Comparison of ENCODE assay signal across 11 mouse cellular contexts in the genomic region with DNA sequence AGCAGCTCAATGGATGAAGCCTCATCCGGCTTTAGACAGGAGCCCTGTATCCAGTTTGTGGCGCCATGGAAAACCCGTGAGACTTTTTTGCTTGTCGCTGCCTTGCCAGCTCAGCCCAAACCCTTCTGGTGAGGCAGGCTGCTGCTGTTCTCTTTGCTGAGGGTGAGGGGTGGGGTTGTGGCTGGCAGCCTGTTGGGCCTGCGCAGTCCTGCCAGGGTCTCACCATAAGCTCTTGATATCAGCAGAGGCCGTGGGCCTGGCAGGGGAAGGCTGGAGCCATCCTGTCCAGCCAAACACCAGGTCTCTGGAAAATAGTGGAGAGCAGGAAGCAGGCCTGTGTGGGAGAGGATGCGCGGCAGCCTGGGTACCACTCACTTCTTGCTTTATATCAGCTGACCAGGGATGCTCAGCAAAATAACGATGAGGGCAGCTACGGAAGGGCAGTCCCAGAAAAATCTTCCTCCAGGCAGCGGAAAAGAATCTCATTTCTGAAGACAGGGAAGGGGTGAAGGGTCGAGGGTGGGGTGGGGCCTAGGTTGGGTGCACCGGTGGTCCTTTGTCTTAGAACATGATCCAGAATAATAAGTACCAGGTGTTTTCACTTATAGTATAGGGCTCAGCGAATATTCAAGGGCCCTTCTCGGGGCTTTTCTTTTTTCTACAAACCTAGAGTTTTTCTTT.
A peak's percentile ranks its signal among the peaks of the same experiment; 100 is the strongest.
DNase-seq lines count a peak whose midpoint lies in the region; ATAC-seq and TF ChIP-seq lines count a peak whose summit lies in the region.
"Had no signal": no experiment of that assay in that cellular context is flagged by ENCODE, and none has a peak within 500 bp of the region (broad histone marks: within the 10 kb centered on the region; RNA-seq: fewer than 3 reads in every experiment).

No protein-coding gene starts in this region.

- 54% methylated on average over 15 of the region's 15 CpGs for WGBS in forebrain, postnatal 0 days
- WGBS in stomach, postnatal 0 days, result 67% methylated on average over 15 of the region's 15 CpGs

- DNase-seq in frontal cortex, postnatal 14 days (ENCODE audit: low spot score in 2 of 2), result no peak
- DNase-seq in brain, embryonic 14.5 days (ENCODE audit: low read depth), result peak; percentile 85
- DNase-seq in forebrain, postnatal 0 days, result peak; percentile 75
- peak; percentile 91 for DNase-seq in left cerebral cortex, postnatal 4 days
- DNase-seq in stomach, postnatal 0 days (ENCODE audit: low spot score), result no peak
- no peak for DNase-seq in retina, postnatal 1 day
- no peak for DNase-seq in kidney, postnatal 36 days

- peak; percentile 33 for ATAC-seq in frontal cortex, adult (ENCODE audit: low TSS enrichment)
- peak; percentile 87 for ATAC-seq in forebrain, postnatal 0 days
- no peak; the same call in 1 of the 2 replicates for ATAC-seq in stomach, postnatal 0 days (ENCODE audit: low FRiP score, low TSS enrichment)
- ATAC-seq: activated CD4-positive, CD25-positive, alpha-beta regulatory T cell, adult 4 months; CD4-positive, CD25-positive, alpha-beta regulatory T cell, adult 4 months had no signal

- H3K27ac ChIP-seq in forebrain, postnatal 0 days (ENCODE audit: low read depth, low read length), result peak overlapping the region; percentile 74
- no peak overlapping the region for H3K27ac ChIP-seq in stomach, postnatal 0 days (replicated peaks)
- H3K27ac ChIP-seq: kidney, postnatal 0 days had no signal

- H3K4me3 ChIP-seq in forebrain, postnatal 0 days (ENCODE audit: low read depth, low read length), result no peak overlapping the region
- no peak overlapping the region for H3K4me3 ChIP-seq in stomach, postnatal 0 days (ENCODE audit: low read depth, low read length)

- no peak for TF ChIP-seq POLR2A in brain, embryonic 14.5 days (IDR thresholded peaks at IDR 0.05; ENCODE audit: borderline replicate concordance, extremely low read depth, insufficient read depth, insufficient read length, poor library complexity, severe bottlenecking)

- no peak overlapping the region for H3K4me2 ChIP-seq in forebrain, postnatal 0 days (ENCODE audit: low read depth)
- H3K4me2 ChIP-seq in stomach, postnatal 0 days (replicated peaks; ENCODE audit: low read depth), result no peak overlapping the region

- no peak for TF ChIP-seq EP300 in stomach, postnatal 0 days (optimal IDR thresholded peaks at IDR 0.05)

- H3K36me3 ChIP-seq in forebrain, postnatal 0 days (ENCODE audit: insufficient read depth), result no peaks in the 10 kb centered on the region
- no peaks in the 10 kb centered on the region for H3K36me3 ChIP-seq in stomach, postnatal 0 days (ENCODE audit: control insufficient read depth, insufficient read depth, low read length)

- no peaks in the 10 kb centered on the region for H3K27me3 ChIP-seq in forebrain, postnatal 0 days (ENCODE audit: insufficient read depth, low read length)
- no peaks in the 10 kb centered on the region for H3K27me3 ChIP-seq in stomach, postnatal 0 days (ENCODE audit: control insufficient read depth, insufficient read depth, low read length)

- no peaks in the 10 kb centered on the region; the same call in 1 of the 2 replicates for H3K4me1 ChIP-seq in forebrain, postnatal 0 days (ENCODE audit: insufficient read depth)
- H3K4me1 ChIP-seq in stomach, postnatal 0 days (replicated peaks; ENCODE audit: control insufficient read depth, insufficient read depth), result no peaks in the 10 kb centered on the region

- TF ChIP-seq CTCF in brain, embryonic 14.5 days (IDR thresholded peaks at IDR 0.05; ENCODE audit: borderline replicate concordance, extremely low read depth, insufficient read depth, insufficient read length), result no peak
- TF ChIP-seq CTCF in forebrain, postnatal 0 days (IDR thresholded peaks at IDR 0.05; ENCODE audit: low read depth), result no peak
- TF ChIP-seq CTCF in stomach, postnatal 0 days (IDR thresholded peaks at IDR 0.05; ENCODE audit: low read depth), result no peak

- intact Hi-C loops in left cerebral cortex, postnatal 4 days (cut with DNase I), result no loop called here

- H3K9me3 ChIP-seq in forebrain, postnatal 0 days (ENCODE audit: low read length), result no peaks in the 10 kb centered on the region
- no peaks in the 10 kb centered on the region for H3K9me3 ChIP-seq in stomach, postnatal 0 days (ENCODE audit: control insufficient read depth, low read length)

- H3K9ac ChIP-seq in forebrain, postnatal 0 days, result peak overlapping the region; percentile 10; the same call in 1 of the 2 replicates
- H3K9ac ChIP-seq in stomach, postnatal 0 days (ENCODE audit: low read length), result no peak overlapping the region

Comparison
In these comparisons a context has a peak if more than half of its experiments do, and no peak if none do; other contexts are left out.
1. DNase-seq: peak in brain, embryonic 14.5 days (single experiment), forebrain, postnatal 0 days (single experiment) and left cerebral cortex, postnatal 4 days (single experiment); none in frontal cortex, postnatal 14 days (0 of 2), stomach, postnatal 0 days (single experiment), retina, postnatal 1 day (single experiment) and kidney, postnatal 36 days (0 of 2).